Mouse (Mus musculus): Measurements from ENCODE around the gene Mta1.

Gene Mta1

DNA sequence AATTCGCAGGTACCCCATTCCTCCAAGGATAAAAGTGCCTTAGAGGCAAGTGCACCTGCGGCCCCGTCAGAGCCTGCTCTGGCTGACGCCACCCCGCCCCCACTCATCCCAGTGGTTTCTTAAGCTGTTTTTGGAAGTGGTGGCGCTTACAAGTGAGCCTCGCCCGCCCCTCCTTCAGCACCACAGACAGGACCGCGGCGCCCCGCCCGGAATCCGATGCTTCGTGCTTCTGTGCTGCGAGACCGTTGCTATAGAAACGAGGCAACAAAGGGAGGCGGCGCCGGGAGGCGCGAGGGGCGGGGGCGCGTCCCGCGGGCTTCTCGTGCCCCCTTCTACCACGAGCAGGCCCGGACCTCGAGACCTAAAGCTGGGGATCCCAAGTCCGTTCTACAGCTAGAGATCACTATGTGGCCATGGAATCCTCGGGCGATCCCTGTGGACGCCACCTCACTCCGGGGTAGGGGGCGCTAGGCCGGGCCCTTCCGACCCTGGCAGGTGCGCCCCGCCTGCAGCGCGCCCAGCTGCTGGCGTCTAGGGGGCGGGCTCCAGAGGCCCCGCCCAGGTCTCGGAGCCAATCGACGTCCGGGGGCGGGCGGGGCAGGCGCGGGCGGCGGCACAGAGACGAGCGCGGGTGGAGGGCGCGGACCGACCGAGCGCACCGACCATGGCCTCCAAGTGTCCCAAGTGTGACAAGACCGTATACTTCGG, 42.0 kb downstream of the Mta1 start, which contains the start of gene Crip2:
Gene Crip2, plus strand, starts transcription at position 329 of the 708 bp plus-strand sequence.
- TF ChIP-seq NANOG (IDR thresholded peaks at IDR 0.05; ENCODE audit: borderline replicate concordance, low read length): no peak
- H3K27me3 ChIP-seq (ENCODE audit: insufficient read depth, low read length): peaks cover 24% of the 10 kb centered on the region
- H3K36me3 ChIP-seq (ENCODE audit: insufficient read depth, low read length): peaks cover 65% of the 10 kb centered on the region
- peaks cover 78% of the 10 kb centered on the region for H3K4me1 ChIP-seq (replicated peaks; ENCODE audit: low read depth, low read length)
- H3K4me3 ChIP-seq (replicated peaks; ENCODE audit: low read length): peak within 1 kb of the TSS; percentile 90
- H3K9me3 ChIP-seq (ENCODE audit: low read length): no peaks in the 10 kb centered on the region

DNA sequence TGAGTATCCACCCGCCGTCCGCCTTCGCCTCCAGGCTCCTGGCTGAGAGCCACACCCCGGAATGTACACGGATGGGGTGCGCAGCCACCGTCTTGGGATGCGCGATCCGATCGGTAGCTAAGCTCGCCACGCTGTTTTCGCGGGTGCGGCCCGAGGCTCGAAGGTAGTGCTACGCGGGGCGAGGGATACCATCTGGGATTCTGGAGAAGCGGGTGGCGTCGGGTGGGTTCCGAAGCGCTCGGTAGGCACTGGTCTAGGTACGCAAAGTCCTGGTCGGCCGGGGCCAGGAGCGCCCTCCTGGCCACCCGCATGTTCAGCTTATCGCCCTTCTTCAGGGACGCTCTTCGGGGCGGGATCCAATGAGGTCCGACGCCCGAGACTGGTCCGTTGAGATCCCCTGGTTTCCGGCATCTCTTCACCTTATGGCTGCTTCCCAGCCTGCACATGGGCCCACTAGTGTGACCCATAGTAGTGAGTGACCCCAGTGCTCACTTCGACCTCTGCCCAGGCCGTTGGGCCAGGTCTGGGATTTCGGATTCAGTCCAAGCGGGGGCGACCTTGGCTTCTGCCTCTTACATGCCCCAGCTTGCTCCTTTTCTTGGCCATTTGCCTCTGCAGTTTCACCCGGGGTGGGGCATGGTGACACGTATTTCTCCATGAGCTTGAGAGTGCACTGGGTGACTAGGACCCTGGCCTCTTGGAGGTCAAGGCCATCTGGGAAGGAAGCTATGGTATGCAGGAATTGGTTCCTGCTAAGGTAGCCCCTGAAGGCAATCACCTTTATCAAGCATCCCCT, 42.7 kb downstream of the Mta1 start:
- Histone ChIP-seq H3K36me3 (ENCODE audit: insufficient read depth, low read length) (peaks cover 65% of the 10 kb centered on the region), H3K4me1 (replicated peaks; ENCODE audit: low read depth, low read length) (peaks cover 77% of the 10 kb centered on the region), H3K4me3 (replicated peaks; ENCODE audit: low read length) (peak overlapping the region; percentile 90), H3K9me3 (ENCODE audit: low read length) (no peaks in the 10 kb centered on the region), H3K27me3 (ENCODE audit: insufficient read depth, low read length) (peaks cover 24% of the 10 kb centered on the region)
- TF ChIP-seq POU5F1 (IDR thresholded peaks at IDR 0.05; ENCODE audit: borderline replicate concordance, low read length): no peak

DNA sequence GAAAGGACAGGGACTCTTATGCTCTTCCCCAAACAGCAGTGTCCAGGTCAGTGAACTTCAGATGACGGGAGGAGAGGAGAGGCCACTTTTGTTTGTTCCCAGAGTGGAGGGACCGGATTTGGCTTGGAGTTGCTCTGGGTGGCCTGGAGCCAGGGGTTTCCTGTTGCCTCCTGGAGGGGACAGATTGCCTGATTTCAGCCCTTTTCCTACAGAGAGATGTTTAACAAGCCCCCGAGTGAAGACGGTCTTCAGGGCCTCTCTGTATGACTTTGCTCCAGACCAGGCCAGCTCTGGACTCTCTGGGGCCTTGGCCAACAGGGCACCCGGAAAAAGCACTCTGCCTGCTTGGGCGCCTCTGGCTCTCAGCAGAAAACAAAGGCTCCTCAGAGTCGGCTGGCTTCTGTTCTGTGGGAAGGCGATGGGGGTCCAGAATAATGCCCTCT, 43.5 kb downstream of the Mta1 start:
- Histone ChIP-seq H3K36me3 (ENCODE audit: insufficient read depth, low read length) (peaks cover 59% of the 10 kb centered on the region), H3K4me3 (replicated peaks; ENCODE audit: low read length) (peak overlapping the region; percentile 90), H3K27me3 (ENCODE audit: insufficient read depth, low read length) (peaks cover 24% of the 10 kb centered on the region), H3K9me3 (ENCODE audit: low read length) (no peaks in the 10 kb centered on the region), H3K4me1 (replicated peaks; ENCODE audit: low read depth, low read length) (peaks cover 77% of the 10 kb centered on the region)
- TF ChIP-seq POU5F1 (IDR thresholded peaks at IDR 0.05; ENCODE audit: borderline replicate concordance, low read length) (no peak), CTCF (conservative IDR thresholded peaks at IDR 0.05; ENCODE audit: low read length) (no peak), NANOG (IDR thresholded peaks at IDR 0.05; ENCODE audit: borderline replicate concordance, low read length) (no peak)

DNA sequence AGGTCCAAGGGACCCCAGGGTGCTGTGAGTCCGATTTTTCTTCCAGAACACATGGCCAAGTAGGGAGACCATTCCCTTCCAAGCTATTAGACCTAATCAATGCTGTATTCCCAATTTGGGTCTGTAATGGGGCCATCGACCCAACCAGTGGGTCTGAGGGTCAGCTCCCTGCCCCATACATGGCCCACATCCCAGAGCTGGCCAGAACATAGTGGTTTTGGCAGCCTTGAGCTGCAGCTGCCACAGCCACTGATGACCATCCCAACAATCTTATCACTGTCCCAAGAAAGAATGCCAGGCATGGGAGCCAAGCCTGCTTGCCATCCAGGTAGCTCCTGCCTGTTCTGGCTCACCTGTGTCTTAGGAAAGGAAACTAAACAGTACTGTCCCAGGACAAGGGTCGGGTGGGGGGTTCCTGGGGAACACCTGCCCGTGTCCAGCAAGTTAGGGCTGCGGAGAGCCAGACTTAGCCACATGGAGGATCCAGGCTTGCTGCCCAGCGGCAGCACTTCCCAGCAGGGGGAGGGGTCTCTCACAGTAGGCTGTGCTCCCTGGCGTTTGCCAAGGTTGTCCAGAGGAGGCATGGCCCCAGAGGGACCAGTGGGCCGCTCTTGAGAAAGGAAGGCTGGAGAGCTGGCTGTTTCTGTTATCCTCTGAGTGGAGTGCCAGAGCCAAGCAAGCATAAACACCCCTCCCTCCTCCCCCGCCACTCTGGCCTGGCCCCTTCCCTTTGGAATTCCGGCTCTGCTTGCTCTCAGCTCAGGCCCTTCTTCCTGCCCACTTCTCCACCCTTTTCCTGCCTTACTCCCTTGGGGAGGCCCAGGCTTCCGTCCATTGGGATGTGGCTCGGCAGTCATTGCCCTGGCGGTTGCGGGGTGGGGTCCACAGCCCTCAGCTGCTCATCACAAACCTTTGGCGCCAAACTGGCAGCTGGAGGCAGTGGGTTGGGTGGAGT, 44.2 kb downstream of the Mta1 start:
- Histone ChIP-seq H3K36me3 (ENCODE audit: insufficient read depth, low read length) (peaks cover 51% of the 10 kb centered on the region), H3K9me3 (ENCODE audit: low read length) (no peaks in the 10 kb centered on the region), H3K4me3 (replicated peaks; ENCODE audit: low read length) (peak overlapping the region; percentile 90), H3K27me3 (ENCODE audit: insufficient read depth, low read length) (peaks cover 28% of the 10 kb centered on the region), H3K4me1 (replicated peaks; ENCODE audit: low read depth, low read length) (peaks cover 82% of the 10 kb centered on the region)
- TF ChIP-seq NANOG (IDR thresholded peaks at IDR 0.05; ENCODE audit: borderline replicate concordance, low read length): no peak

DNA sequence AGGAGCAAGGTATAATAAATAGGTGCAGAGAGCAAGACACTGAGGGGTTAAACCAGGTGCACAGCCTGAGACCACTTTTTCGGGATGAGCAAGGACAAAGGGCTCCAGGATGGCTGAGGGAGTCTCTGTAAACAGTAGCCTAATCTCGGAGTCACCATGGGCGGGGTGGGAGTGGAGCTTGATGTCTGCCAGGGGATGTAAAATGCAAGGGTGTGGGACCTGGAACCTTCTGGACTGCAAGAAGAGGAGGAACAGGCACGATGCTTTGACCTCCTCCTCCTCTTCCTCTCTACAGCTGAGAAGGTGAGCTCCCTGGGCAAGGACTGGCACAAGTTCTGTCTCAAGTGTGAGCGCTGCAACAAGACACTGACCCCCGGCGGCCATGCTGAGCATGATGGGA, 45.1 kb downstream of the Mta1 start:
- H3K36me3 ChIP-seq (ENCODE audit: insufficient read depth, low read length): peaks cover 43% of the 10 kb centered on the region
- no peaks in the 10 kb centered on the region for H3K9me3 ChIP-seq (ENCODE audit: low read length)
- H3K4me3 ChIP-seq (replicated peaks; ENCODE audit: low read length): peak overlapping the region; percentile 90
- peaks cover 90% of the 10 kb centered on the region for H3K4me1 ChIP-seq (replicated peaks; ENCODE audit: low read depth, low read length)
- H3K27me3 ChIP-seq (ENCODE audit: insufficient read depth, low read length): peaks cover 31% of the 10 kb centered on the region
- TF ChIP-seq CTCF (conservative IDR thresholded peaks at IDR 0.05; ENCODE audit: low read length) (no peak), NANOG (IDR thresholded peaks at IDR 0.05; ENCODE audit: borderline replicate concordance, low read length) (no peak), POU5F1 (IDR thresholded peaks at IDR 0.05; ENCODE audit: borderline replicate concordance, low read length) (no peak)

DNA sequence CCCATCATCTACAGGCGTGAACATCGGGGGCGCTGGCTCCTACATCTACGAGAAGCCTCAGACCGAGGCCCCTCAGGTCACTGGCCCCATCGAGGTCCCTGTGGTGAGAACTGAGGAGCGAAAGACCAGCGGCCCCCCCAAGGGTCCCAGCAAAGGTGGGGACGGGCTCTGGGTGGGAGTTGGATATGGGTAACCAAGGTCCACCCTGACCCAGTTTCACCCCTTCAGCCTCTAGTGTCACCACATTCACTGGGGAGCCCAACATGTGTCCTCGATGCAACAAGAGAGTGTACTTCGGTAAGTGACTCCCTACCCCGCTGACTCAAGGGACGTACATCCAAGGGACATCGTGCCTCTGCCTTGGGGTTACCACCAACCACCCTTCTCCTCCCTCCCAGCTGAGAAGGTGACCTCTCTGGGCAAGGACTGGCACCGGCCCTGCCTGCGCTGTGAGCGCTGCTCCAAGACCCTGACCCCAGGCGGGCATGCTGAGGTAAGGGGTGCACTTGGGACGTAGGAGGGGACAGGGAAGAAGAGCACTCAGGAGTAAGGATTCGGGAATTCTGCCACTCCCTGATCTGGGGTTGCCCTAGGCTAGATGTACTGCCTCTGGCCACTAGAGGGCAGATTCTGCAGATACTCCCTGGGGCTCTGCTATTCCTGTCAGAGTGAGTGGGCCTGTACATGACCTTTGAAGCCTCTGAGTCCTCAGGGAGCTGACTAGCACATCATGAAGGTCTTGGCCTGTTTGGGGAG, 46.1 kb downstream of the Mta1 start:
- peaks cover 92% of the 10 kb centered on the region for H3K4me1 ChIP-seq (replicated peaks; ENCODE audit: low read depth, low read length)
- H3K4me3 ChIP-seq (replicated peaks; ENCODE audit: low read length): peak overlapping the region; percentile 39; the same call in 1 of the 2 replicates
- no peak for TF ChIP-seq NANOG (IDR thresholded peaks at IDR 0.05; ENCODE audit: borderline replicate concordance, low read length)
- no peak for TF ChIP-seq POU5F1 (IDR thresholded peaks at IDR 0.05; ENCODE audit: borderline replicate concordance, low read length)
- peak; percentile 94 for TF ChIP-seq CTCF (conservative IDR thresholded peaks at IDR 0.05; ENCODE audit: low read length)
- H3K27me3 ChIP-seq (ENCODE audit: insufficient read depth, low read length): peaks cover 32% of the 10 kb centered on the region
- no peaks in the 10 kb centered on the region for H3K9me3 ChIP-seq (ENCODE audit: low read length)
- peaks cover 33% of the 10 kb centered on the region for H3K36me3 ChIP-seq (ENCODE audit: insufficient read depth, low read length)

DNA sequence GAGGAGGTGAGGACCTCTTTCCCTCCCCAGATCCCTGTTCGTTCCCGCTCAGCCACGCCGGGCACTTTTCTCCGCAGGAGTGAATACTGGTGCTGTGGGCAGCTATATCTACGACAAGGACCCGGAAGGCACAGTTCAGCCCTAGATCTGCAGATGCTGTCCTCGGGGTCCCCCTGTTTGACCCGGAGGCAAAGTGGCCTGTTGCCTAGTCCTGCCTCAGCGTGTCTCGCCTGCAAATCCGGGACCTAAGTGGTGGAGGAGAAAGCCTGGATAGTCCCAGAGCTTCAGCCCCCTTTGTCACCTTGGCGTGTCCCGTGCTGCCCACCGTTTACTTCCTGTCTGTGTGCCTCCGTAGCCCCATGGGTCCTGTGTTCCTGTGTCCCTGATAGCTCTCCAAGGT, 46.8 kb downstream of the Mta1 start:
- H3K4me3 ChIP-seq (replicated peaks; ENCODE audit: low read length): no peak overlapping the region
- TF ChIP-seq NANOG (IDR thresholded peaks at IDR 0.05; ENCODE audit: borderline replicate concordance, low read length): no peak
- no peak for TF ChIP-seq CTCF (conservative IDR thresholded peaks at IDR 0.05; ENCODE audit: low read length)
- TF ChIP-seq POU5F1 (IDR thresholded peaks at IDR 0.05; ENCODE audit: borderline replicate concordance, low read length): no peak

More for the DNA sequence above, 46.8 kb downstream of the Mta1 start:
- Histone ChIP-seq H3K9me3 (ENCODE audit: low read length) (no peaks in the 10 kb centered on the region), H3K4me1 (replicated peaks; ENCODE audit: low read depth, low read length) (peaks cover 92% of the 10 kb centered on the region), H3K36me3 (ENCODE audit: insufficient read depth, low read length) (peaks cover 33% of the 10 kb centered on the region), H3K27me3 (ENCODE audit: insufficient read depth, low read length) (peaks cover 38% of the 10 kb centered on the region)
